Mouse (Mus musculus) hindbrain, postnatal 0 days (tissue): ENCODE data around the gene Prrg1. TPM values are rescaled to one million over a fixed set of nuclear protein-coding genes. Genes with fewer than 3 reads are reported as not detected.

ENCODE experiments used
- ATAC-seq: fragments of 200-750 bp; cut with Nextera tagmentation; 2 replicates; pipeline ENCODE4 v1.8.0; 2017; ENCODE audit warnings: mild to moderate bottlenecking, moderate TSS enrichment, moderate library complexity
- DNase-seq: peaks from one replicate; pipeline ENCODE4 v3.0.0-alpha.2; 2015; ENCODE audit warnings: low spot score
- H3K27ac ChIP-seq: fragments of 300-500 bp; sonication (generic); 2 replicates; pipeline ENCODE4 v1.5.1; 2014; ENCODE audit warnings: mild to moderate bottlenecking
- H3K27me3 ChIP-seq: fragments of 300-500 bp; sonication (generic); 2 replicates; pipeline ENCODE4 v1.6.1; 2014; ENCODE audit warnings: low read length, mixed read lengths; ENCODE audit not compliant: insufficient read depth
- H3K36me3 ChIP-seq: fragments of 300-500 bp; sonication (generic); 2 replicates; pipeline ENCODE4 v1.6.1; 2014; ENCODE audit warnings: low read length, mixed read lengths; ENCODE audit not compliant: insufficient read depth
- H3K4me1 ChIP-seq: fragments of 300-500 bp; sonication (generic); 2 replicates; pipeline ENCODE4 v1.6.1; 2014; ENCODE audit warnings: antibody characterized with exemption, low read length, mixed read lengths; ENCODE audit not compliant: insufficient read depth
- H3K4me2 ChIP-seq: fragments of 300-500 bp; sonication (generic); 2 replicates; pipeline ENCODE4 v1.6.1; 2014; ENCODE audit warnings: low read depth, mild to moderate bottlenecking, low read length, moderate library complexity, mixed read lengths
- H3K4me3 ChIP-seq: fragments of 300-500 bp; sonication (generic); 2 replicates; pipeline ENCODE4 v1.5.1; 2014; ENCODE audit warnings: low read length
- H3K9ac ChIP-seq: fragments of 300-500 bp; sonication (generic); replicated peaks from 2 replicates; pipeline ENCODE4 v1.6.1; 2014; ENCODE audit warnings: mild to moderate bottlenecking, low read length, moderate library complexity, mixed read lengths
- H3K9me3 ChIP-seq: fragments of 300-500 bp; sonication (generic); 2 replicates; pipeline ENCODE4 v1.6.1; 2016; ENCODE audit warnings: low read length, mixed read lengths
- CTCF ChIP-seq: IDR thresholded peaks from 2 replicates; pipeline ENCODE4 v1.5.1; 2016; ENCODE audit warnings: antibody characterized with exemption, control low read depth, low read depth
- WGBS: fragments of 180-500 bp; shearing (Covaris S2); extraction: QIAGEN DNeasy Blood & Tissue Kit; methylation state at CpG from one replicate; pipeline ENCODE4 v1.1.7; 2014; 5-methylcytosine and 5-hydroxymethylcytosine counted together
- polyA plus RNA-seq: library from polyadenylated mRNA; unstranded; fragments of >200 nt; fragmentation: Nextera tagmentation; extraction: Ambion mirVana; gene quantifications from 2 replicates; pipeline ENCODE4 v1.2.1, GENCODE M21; 2015
- total RNA-seq: library from RNA; depleted of rRNA; stranded (reverse); fragments of >200 nt; gene quantifications from 2 replicates; pipeline ENCODE4 v1.2.3, GENCODE M21; 2014; rRNA removed

Gene Prrg1
- total RNA-seq (10.8 and 11.0 TPM in 2 replicates), polyA plus RNA-seq (3.7 and 4.0 TPM in 2 replicates)

- WGBS = 30% methylated on average over 35 of the region's 36 CpGs
- peak; percentile 82 for DNase-seq
- peak within 1 kb of the TSS; percentile 41 for H3K9ac ChIP-seq
- TF ChIP-seq CTCF = no peak
- peak within 1 kb of the TSS; percentile 59 for H3K27ac ChIP-seq
- no peaks in the 10 kb centered on the region for H3K36me3 ChIP-seq
- H3K4me3 ChIP-seq = peak within 1 kb of the TSS; percentile 50
- H3K4me1 ChIP-seq = no peaks in the 10 kb centered on the region
- peak; percentile 96 for ATAC-seq
- H3K27me3 ChIP-seq = no peaks in the 10 kb centered on the region
- peak within 1 kb of the TSS; percentile 55 for H3K4me2 ChIP-seq
- H3K9me3 ChIP-seq = no peaks in the 10 kb centered on the region
Observed at GRCm38 (mm10) chrX:78583202-78584004, at the start of gene Prrg1. Gene Prrg1 (minus strand): TSS chrX:78583896.

- H3K4me1 ChIP-seq = no peaks in the 10 kb centered on the region
- no peak for TF ChIP-seq CTCF
- H3K9ac ChIP-seq = no peak overlapping the region
- H3K36me3 ChIP-seq = no peaks in the 10 kb centered on the region
- DNase-seq (no peak), ATAC-seq (no peak)
- H3K4me2 ChIP-seq = no peak overlapping the region
- no peaks in the 10 kb centered on the region for H3K9me3 ChIP-seq
- no peak overlapping the region for H3K27ac ChIP-seq
- WGBS = 47% methylated on average over 2 of the region's 2 CpGs
- H3K27me3 ChIP-seq = no peaks in the 10 kb centered on the region
- H3K4me3 ChIP-seq = no peak overlapping the region
Observed at GRCm38 (mm10) chrX:78605814-78606213, 22.1 kb upstream of the Prrg1 start.

GRCm38 (mm10) chrX:78593138-78593537 lies 9.4 kb upstream of the Prrg1 start:
- no peak overlapping the region for H3K4me3 ChIP-seq
- H3K4me1 ChIP-seq = no peaks in the 10 kb centered on the region
- no peaks in the 10 kb centered on the region for H3K9me3 ChIP-seq
- no peaks in the 10 kb centered on the region for H3K27me3 ChIP-seq
- WGBS = 69% methylated on average over 2 of the region's 2 CpGs
- no peak overlapping the region for H3K4me2 ChIP-seq
- no peaks in the 10 kb centered on the region for H3K36me3 ChIP-seq
- ATAC-seq (no peak), DNase-seq (no peak)
- H3K27ac ChIP-seq = no peak overlapping the region
- H3K9ac ChIP-seq = no peak overlapping the region
- no peak for TF ChIP-seq CTCF

GRCm38 (mm10) chrX:78582854-78583201 lies 868 bp downstream of the Prrg1 start:
- WGBS = 53% methylated on average over 7 of the region's 21 CpGs
- H3K36me3 ChIP-seq = no peaks in the 10 kb centered on the region
- no peaks in the 10 kb centered on the region for H3K27me3 ChIP-seq
- H3K9ac ChIP-seq = peak overlapping the region; percentile 41; the same call in 1 of the 2 replicates
- DNase-seq (peak; percentile 76), ATAC-seq (peak; percentile 64)
- no peaks in the 10 kb centered on the region for H3K9me3 ChIP-seq
- H3K4me2 ChIP-seq = peak overlapping the region; percentile 55
- no peak overlapping the region for H3K27ac ChIP-seq
- peak overlapping the region; percentile 50 for H3K4me3 ChIP-seq
- TF ChIP-seq CTCF = no peak
- H3K4me1 ChIP-seq = no peaks in the 10 kb centered on the region

GRCm38 (mm10) chrX:78563451-78563850 lies 20.2 kb downstream of the Prrg1 start:
- Histone ChIP-seq H3K4me1 (no peaks in the 10 kb centered on the region), H3K9me3 (no peaks in the 10 kb centered on the region), H3K4me2 (no peak overlapping the region), H3K27ac (no peak overlapping the region), H3K4me3 (no peak overlapping the region), H3K36me3 (no peaks in the 10 kb centered on the region), H3K27me3 (no peaks in the 10 kb centered on the region), H3K9ac (no peak overlapping the region)
- WGBS = 57% methylated on average over 2 of the region's 2 CpGs
- no peak for DNase-seq
- no peak for TF ChIP-seq CTCF
- no peak for ATAC-seq

GRCm38 (mm10) chrX:78553399-78553798 lies 30.3 kb downstream of the Prrg1 start:
- no peak for DNase-seq
- Histone ChIP-seq H3K9me3 (no peaks in the 10 kb centered on the region), H3K36me3 (no peaks in the 10 kb centered on the region), H3K9ac (no peak overlapping the region), H3K4me1 (no peaks in the 10 kb centered on the region), H3K4me3 (no peak overlapping the region), H3K27me3 (no peaks in the 10 kb centered on the region), H3K4me2 (no peak overlapping the region), H3K27ac (no peak overlapping the region)
- TF ChIP-seq CTCF = no peak
- no peak for ATAC-seq
- 86% methylated on average over 2 of the region's 2 CpGs for WGBS

- WGBS = 54% methylated on average over 1 of the region's 1 CpGs
Observed at GRCm38 (mm10) chrX:78552704-78553103, 31.0 kb downstream of the Prrg1 start.

More at GRCm38 (mm10) chrX:78552704-78553103, 31.0 kb downstream of the Prrg1 start:
- H3K27me3 ChIP-seq = no peaks in the 10 kb centered on the region
- no peak overlapping the region for H3K4me3 ChIP-seq
- H3K27ac ChIP-seq = no peak overlapping the region
- H3K36me3 ChIP-seq = no peaks in the 10 kb centered on the region
- ATAC-seq = no peak
- no peak overlapping the region for H3K9ac ChIP-seq
- no peak for DNase-seq
- no peak overlapping the region for H3K4me2 ChIP-seq
- TF ChIP-seq CTCF = no peak
- no peaks in the 10 kb centered on the region for H3K9me3 ChIP-seq
- no peaks in the 10 kb centered on the region for H3K4me1 ChIP-seq
